Mouse (Mus musculus) cerebellum, adult 8-10 months (tissue): Measurements from ENCODE around the gene Fancf.

ENCODE experiments used
- DNase-seq: peaks from one replicate; pipeline ENCODE4 v3.0.0; 2022

The Fancf gene

DNA sequence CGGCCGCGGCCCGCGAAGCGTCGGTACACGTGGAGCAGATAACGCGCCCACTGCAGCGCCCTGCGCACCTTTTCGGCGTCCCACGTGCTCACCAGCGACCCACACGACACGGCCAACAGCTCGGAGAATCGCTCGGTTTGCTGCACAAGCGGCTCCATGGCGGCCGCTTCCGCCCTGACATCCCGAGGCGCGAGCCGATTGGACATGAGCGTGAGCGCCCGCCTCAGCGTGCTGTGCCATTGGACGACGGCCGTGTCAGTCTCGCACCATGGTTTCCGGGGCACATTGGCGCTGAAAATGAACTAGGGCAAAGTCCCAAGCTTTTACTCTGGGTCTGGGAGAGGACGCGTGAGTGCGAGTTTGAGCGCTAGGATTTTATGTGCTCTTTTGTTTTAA is at the start of gene Fancf:
TSS of gene Fancf (minus strand) at position 171 of the 396 bp plus-strand sequence.
- DNase-seq: peak; percentile 99

DNA sequence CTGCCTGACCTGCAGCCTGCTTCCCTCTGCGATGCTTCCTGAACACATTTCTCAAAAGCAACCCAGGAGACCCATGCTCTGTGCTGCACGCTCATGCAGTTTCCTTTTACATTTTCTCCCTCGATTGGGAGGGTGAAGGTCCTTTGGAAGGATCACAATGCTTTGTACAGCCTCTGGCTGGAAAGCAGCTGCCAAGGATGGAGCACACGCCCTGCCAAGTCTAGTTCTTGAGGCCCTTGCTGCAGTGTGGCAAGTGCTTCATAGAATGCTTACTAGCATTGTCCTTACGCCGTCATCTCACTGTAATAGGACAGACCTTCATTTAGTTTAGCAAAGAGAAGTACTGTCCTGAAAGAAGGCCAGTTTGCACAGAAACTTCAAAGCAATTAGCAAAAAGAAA is 37.0 kb upstream of the Fancf start:
- no peak for DNase-seq

- no peak for DNase-seq
These were observed 32.9 kb upstream of the Fancf start for GRCm38 (mm10) chr7:51894939-51895338.

- DNase-seq: no peak
These were observed 32.2 kb upstream of the Fancf start for GRCm38 (mm10) chr7:51894133-51894801.

DNA sequence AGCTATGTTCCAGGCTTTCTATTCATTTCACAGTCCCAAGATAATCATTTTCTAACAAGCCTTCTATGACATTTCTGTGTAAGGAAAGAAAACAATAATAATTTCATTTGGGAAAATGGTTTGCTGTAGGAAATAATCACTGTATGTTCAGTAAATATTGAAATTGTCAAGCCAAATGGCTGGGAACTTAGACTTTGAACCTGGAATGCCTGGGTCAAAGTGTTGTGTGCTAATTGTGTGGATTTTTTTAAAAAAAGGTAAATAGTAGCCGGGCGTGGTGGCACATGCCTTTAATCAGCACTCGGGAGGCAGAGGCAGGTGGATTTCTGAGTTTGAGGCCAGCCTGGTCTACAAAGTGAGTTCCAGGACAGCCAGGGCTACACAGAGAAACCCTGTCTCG is 30.9 kb upstream of the Fancf start:
- no peak for DNase-seq

- DNase-seq: no peak
These were observed 30.3 kb upstream of the Fancf start for GRCm38 (mm10) chr7:51892224-51892965.

DNA sequence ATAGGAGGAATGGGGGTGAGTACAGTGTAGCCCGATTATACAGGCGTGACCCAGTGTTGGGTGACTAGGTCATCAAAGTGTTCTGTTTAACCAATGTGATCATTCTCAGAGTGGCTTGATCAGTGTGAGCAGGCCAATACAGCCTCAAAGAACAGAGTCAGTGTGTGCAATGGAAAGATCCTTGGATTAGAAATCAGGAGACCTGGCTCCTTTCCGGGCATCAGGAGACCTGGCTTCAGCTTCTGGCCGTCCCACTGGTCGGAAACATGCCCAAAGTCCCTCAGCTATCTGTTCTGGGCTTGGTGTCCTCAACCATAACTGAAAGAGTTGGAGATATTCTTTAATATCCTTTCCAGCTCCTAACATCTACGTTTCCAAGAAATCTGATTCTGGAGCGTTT is 27.5 kb upstream of the Fancf start:
- no peak for DNase-seq

DNA sequence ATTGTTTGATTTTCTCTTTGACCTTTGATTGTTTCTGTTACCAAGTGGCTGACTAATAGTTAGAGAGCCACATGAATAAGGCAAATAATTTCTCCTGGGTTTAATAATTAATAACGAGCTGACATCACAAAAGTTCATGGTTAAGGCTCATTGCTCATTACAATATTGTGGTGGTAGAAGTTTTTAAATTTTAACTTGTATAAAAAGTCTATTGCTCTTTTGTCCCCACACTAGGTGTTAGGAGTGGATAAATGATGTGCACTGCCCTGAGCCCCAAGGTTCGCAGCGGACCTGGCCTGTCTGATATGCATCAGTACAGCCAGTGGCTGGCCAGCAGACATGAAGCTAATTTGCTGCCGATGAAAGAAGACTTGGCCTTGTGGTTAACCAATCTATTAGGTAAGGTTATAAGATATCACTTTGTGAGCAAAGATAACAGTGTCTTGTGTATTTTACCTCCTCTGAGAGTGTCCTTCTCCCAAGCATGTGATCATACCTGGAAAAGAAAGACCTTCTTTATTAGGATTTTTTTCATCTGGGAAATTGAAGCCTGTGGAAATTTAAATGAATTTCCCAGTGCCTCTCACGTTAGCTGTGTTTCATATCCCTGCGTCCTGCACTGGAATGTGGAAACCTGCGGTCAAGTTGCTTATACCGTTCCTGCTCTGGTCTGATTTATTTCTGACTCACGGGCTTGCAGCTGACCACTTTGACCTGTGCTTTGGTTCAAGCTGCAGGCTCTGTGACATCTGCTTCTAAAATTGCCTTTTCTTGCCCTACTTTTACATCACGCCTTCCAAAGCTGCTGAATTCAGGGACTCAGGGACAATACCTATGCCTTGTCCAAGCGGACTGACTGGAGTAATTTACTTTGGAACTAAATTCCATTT is 25.9 kb upstream of the Fancf start:
- no peak for DNase-seq

- DNase-seq: no peak
These were observed 23.3 kb upstream of the Fancf start for GRCm38 (mm10) chr7:51885345-51885744.

DNA sequence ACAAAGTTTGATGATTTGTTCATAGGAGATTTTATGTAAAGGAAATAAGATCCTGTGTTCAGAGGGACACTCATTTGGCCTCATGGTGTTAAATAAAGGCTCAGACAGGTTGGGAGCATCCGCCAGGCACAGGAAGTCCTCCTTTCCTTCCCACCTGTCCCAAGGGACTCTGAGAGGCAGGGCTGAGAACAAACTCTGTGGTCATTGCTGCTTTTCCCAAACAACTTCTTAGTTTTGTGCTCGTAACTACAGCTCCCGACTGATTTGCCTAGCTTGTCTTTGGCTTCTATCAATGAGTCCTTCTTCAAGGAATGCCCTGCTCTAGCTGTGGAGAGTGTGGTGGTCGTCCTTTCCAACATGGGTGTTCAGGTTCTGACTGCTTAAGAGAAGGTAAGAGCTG is 18.1 kb upstream of the Fancf start:
- DNase-seq: no peak

DNA sequence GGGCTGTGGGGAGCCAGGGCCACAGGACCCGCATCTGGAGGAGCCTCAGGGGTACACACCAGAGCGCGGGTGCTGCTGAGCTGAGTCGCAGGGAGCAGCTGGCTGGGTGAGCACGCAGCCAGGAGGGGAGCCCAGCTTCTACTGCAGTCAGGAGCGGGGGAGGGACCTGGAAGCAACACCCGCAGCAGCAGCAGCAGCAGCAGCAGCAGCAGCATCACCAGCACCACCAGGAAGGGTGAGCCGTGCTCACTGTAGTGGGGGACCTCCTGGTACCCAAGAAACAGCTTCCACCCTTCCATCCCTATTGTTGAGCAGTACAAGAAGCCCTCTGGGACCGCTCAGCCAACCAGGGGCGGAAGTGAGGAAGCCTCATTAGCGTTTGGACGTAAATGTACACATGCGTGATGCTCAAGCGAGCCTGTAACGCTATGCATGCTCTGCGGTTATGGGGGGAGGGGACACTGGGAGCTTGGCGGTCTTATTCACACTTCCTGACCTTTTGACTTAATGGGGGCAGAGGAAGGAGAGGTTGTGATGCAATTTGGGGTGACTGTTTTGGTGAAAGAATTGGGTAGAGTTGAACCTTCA is 17.2 kb upstream of the Fancf start:
- DNase-seq: no peak

- DNase-seq: no peak
These were observed 16.7 kb upstream of the Fancf start for GRCm38 (mm10) chr7:51878730-51879129.

GRCm38 (mm10) chr7:51876316-51876715 is 14.2 kb upstream of the Fancf start:
- no peak for DNase-seq

GRCm38 (mm10) chr7:51872597-51872996 is 10.5 kb upstream of the Fancf start:
- no peak for DNase-seq

- no peak for DNase-seq
These were observed 10.0 kb upstream of the Fancf start for GRCm38 (mm10) chr7:51872041-51872440.

DNA sequence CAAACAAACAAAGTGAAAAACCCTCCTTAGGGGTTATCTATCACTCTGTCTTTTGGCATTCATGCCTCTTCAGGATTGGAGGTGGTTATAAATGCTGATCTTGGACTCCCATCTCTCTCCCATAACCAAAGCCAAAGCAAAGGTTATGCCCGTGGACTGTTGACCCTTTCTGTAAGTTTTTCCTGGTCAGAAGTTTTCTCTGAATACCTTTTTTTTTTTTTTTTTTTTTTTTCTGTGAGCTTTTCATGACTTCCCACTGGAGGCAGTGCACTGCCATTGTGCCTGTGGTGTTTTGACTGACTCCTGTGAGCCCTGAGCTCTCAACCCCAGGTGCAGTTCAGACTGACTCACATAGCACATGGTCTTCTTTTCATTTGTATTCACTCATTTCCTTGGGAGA is 5.9 kb upstream of the Fancf start:
- no peak for DNase-seq

- no peak for DNase-seq
These were observed 3.3 kb upstream of the Fancf start for GRCm38 (mm10) chr7:51865336-51865735.

GRCm38 (mm10) chr7:51862842-51863241 is 775 bp upstream of the Fancf start:
- DNase-seq: no peak

GRCm38 (mm10) chr7:51861250-51862096 is 594 bp downstream of the Fancf start, which contains the start of gene Gas2:
Gene Gas2 (plus strand): TSS chr7:51862015.
- peak; percentile 90 for DNase-seq

GRCm38 (mm10) chr7:51851890-51852507 is 10.1 kb downstream of the Fancf start:
- DNase-seq: no peak

DNA sequence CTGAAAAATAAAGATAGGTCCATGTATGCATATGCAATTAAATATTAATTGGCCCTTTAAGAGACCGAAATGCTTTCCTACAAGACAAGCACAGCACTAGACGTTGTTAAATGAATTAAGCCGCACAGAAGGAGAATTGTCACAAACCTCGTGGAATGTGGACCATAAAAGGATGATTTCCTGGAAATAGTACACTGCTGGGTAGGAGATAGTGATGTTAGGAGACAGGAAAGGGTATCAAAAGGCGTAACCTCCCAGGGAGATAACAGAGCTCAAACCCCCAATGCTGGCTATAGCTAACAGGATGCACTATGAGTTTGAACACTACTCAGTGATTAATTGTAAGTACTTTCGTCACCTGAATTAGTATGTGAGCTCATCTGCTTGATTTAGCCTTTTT is 11.2 kb downstream of the Fancf start:
- no peak for DNase-seq

GRCm38 (mm10) chr7:51840515-51840914 is 21.6 kb downstream of the Fancf start:
- no peak for DNase-seq
